Mouse (Mus musculus) megakaryocyte, adult 5-6 weeks (primary cell): Measurements from ENCODE around the gene Prf1. TPM values are rescaled to one million over a fixed set of nuclear protein-coding genes. Genes with fewer than 3 reads are reported as not detected.

ENCODE experiments used
- ATAC-seq: 2 replicates; pipeline ENCODE4 v1.8.0; 2016; ENCODE audit warnings: mild to moderate bottlenecking, inconsistent platforms; ENCODE audit not compliant: poor library complexity, severe bottlenecking
- total RNA-seq, 2 experiments: library from RNA; stranded (forward) in 1 of 2; stranded (reverse) in 1 of 2; fragments of 153-499, 151-499 nt in 1 of 2; fragments of 221-1000, 200-1000 nt in 1 of 2; gene quantifications; 2 replicates each; pipeline versions ENCODE4 v1.2.3 to v1.2.4; 2015 to 2017

Gene Prf1
- total RNA-seq, 2 experiments from 2014 or later = 0.20 to 0.88 TPM

DNA sequence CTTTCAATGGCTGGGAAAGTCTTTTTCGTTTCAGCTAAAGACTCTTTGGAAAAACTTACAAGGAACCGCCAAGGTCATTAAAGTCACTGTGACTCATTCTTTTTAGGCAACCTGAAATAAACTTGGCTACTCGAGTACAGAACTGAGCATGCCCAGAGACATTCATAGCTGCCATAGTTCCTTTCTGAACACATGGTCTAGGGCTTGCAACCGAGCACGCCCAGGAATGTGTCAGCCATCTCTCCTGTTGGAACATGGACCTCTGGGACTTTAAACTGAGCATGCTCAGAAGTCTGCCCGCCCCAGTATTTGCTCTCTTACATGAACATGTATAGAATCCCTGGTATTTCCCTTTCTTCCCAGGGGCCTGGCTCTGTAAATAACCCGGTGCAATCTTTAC lies 11.4 kb upstream of the Prf1 start:
- no peak for ATAC-seq

DNA sequence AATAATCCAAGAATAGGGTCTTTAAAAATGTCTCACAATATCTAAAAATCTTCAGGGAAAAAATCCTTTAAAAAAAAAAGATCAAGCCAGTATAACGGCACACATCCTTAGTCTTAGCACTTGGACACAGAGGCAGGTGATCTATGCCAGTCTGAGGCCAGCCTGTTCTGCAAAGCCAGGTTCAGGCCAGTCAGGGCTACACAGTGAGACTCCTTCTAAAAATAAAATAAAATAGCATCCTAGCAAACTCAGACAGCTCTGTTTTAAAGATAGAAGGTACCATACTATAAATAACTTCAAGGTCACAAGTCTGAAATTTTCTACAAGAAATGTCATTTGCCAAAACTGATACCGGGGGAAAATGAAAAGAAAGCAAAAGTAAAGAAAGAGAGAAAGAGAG lies 7.6 kb upstream of the Prf1 start:
- ATAC-seq = no peak

DNA sequence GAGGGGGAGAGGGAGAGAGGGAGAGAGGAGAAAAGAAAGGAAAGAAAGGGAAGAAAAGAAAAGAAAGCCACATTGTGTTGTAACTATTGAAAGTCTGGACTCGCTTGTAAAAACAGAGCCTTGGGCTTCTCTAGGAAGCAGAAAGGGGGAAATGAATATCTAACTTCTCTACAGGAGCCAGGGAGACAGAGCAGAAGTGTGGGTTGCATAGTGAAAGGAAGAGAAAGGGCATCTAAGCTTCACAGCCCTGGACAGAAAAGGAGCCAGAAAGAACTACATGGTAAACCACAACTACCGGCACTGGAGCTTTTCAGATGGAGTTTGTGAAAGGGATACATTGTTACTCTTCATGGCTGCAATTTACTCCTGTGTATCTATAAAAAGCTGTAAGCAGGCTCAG lies 7.2 kb upstream of the Prf1 start:
- ATAC-seq = no peak

DNA sequence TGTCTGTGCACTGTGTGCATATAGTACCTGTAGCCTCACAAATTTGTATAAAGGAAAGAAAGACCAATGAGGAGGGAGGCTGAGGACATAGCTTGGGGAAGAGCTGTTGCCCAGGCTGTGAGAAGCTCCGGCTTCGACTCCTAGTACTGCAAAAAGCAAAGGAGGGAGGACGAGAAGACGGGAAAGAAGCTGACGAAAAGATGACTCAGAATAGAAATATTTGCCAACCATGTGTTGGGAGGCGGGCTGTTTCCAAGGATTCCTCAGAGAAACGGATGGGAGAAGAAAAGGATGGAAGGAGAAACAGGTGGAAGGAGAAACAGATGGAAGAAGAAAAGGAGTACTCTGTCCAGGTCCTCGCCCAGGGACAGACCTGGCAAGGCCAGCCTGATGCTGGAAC lies 3.4 kb upstream of the Prf1 start:
- ATAC-seq = no peak

DNA sequence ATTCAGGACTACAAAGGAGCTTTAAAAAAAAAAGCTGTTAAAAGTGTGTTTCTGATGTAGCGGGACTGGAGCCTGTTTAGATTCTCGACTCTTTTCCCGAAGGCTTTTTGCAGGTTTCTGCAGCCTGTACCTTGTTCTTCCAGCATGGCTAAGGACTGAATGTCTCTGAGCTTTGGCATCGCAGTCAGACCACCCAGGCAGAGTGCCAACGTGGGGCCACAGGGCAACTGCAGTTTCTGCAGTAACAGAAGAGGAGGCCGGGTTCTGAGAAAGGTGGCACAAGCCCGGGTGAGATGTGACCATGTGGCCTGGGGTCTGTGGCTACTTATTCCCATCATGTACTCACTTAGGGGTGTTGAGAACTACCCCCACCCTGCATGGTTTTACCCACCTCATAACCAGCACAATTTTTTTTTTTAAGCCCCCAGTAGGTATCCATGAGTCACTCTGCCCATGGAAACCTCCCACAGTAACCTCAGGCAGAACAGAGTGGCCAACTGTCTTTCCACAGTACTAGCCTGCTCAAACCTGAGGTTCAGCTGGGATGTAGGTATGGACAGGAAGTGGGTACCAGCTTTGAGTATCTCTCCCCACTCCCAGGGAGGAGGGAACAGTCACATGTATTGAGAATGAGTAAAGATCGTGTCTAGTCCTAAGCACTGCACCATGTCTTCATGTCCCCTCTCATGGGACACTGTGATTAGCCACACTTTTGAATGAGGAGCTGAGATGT lies 754 bp upstream of the Prf1 start:
- ATAC-seq = peak; percentile 38

DNA sequence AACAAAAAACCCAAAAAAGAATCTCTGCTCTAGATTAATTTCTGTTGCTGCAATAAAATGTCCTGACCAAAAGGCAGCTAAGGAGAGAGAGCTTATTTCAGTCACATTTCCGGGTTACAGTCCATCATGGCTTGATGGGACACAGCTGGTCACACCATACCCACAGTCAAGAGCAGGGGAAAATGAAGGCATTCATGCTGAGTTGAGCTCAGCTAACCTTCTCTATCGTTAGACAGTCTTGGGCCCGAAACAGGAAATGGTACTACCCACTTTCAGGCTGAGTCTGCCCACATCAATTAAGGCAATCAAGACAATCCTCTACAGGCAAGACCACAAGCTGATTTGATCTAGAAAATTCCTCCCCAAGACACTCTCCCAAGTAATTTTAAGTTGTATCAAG lies 3.4 kb downstream of the Prf1 start:
- peak; percentile 11; the same call in 1 of the 2 replicates for ATAC-seq

DNA sequence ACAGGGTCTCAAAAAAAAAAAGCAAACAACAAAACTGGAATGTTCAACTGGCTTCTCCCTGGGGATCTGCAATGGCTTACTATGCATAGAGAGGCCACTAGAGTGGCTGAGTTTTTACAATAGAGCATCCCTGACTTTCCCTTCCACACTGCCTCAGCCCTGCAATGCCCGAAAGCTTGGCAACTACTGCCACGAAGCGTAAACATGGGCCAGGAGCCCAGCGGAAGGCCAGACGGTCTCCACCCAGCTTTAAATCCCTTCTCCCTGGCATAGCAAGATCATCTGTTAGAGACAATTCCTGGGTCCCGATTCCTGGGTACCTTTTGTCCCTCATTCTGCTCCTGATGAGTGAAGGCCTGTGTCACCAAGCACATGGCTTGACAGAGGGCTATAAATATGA lies 6.4 kb downstream of the Prf1 start:
- no peak for ATAC-seq

DNA sequence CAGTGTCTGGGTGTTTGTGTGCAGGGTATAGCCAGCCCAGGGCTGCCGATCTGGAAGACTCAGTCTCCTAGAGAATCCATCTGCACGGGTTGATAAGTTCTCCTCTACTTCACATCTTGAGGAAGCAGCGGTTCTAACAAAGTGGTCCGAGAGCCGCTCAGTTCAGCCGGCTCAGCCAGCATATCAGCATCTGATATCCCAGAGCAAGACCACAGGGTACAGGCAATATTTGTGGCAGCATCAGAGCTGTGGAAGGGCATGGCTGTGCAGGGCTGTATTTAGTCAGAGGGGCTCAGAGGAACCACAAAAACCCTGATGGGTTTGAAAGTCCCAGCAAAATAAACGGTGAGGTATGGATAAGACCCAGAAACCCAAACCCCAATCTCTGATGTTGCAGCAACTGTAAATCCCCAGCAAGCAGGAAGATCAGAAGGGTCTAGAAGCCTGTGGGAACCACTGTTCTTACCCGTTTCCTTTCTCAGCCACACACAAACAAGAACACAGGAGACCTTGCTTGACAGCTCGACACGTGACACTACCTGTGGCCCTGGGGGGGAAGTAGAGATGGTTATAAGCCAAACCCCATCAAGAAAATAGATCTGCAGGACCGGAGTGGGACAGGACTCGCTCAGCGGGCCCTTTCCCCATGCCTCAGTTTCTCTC lies 8.4 kb downstream of the Prf1 start:
- ATAC-seq = peak; percentile 35; the same call in 1 of the 2 replicates

DNA sequence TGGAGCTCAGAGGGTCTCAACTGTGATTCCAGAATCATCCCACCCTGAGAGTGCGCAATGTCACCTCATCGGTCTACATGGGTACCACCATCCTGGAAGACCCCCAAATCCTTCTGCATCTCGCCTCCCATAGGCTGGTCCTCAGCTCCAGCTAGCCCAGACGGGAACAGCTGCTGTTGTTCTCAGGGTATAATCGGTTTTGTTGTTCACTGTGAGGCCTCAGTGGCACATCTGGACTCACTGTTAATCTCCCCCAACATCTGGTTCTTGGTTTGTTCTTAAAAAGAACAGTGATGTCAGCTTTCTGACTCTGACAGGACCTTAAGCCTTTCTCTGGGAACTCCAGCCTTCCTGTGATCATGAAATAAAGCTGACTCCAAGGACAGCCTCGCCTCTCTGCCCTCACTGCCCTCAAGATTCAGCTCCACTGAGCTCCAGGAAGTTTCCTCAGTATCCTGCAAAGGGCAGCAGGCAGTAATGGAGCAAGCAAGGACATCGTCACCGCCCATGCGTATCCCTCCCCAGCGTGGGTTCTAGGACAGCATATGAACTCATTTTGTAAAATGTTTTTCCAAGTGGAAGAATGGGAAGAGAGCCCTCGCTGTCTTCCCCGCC lies 11.2 kb downstream of the Prf1 start:
- ATAC-seq = no peak

DNA sequence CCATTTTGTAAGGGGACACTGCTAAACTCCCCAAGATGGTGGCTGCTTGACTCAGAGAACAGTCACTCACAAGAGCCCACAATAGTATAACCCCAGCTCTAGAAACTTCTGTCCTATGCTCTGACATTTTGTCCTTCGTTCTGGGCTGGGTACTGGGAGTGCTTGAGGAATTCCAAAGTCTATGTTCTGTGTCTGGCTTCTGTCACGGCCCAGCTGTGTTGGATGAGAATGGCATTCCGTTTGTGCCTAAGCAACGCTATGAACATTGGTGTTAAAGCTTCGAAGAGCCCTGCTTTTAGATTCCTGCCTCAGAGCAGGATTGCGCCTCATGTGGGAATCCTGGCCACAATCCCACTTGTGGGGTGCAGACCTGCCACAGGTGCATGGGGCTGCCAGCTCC lies 14.5 kb downstream of the Prf1 start:
- ATAC-seq = no peak

DNA sequence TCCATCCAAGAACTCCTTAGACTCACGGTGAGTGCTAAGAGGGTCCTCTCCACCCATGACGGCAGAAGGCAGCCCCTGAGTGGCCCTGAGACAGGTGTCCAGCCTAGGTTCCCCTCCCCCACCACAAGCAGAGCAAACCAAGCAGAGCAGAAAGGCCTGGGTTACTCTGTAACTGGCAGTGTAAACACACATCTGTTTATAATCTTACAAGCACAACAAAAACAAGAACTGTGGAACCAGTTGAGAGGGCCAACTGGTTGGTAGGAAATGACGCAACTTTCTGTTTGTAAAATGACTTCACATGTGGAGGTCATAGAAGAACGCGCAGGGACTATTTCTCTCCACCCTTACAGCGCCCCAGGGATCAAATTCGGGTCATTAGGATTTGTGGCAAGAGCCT lies 15.1 kb downstream of the Prf1 start:
- no peak for ATAC-seq

DNA sequence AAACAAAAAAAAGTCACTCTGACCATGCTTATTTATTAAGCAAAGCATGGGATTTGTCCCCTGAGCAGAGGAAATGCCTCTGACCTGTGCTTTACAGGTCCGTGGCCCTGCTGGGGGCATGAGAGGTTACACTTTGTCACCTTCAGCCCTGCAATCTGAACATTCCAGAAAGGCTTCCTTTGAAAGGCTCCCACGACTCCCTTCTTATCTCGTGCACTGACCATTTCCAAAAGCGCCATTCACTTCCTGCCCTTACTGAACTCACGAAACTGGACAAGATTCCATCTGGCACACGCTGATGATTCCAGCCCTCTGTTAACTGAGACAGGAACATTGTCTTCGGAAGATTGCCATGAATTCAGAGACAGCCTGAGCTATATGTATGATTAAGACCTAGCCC lies 16.1 kb downstream of the Prf1 start:
- no peak for ATAC-seq

DNA sequence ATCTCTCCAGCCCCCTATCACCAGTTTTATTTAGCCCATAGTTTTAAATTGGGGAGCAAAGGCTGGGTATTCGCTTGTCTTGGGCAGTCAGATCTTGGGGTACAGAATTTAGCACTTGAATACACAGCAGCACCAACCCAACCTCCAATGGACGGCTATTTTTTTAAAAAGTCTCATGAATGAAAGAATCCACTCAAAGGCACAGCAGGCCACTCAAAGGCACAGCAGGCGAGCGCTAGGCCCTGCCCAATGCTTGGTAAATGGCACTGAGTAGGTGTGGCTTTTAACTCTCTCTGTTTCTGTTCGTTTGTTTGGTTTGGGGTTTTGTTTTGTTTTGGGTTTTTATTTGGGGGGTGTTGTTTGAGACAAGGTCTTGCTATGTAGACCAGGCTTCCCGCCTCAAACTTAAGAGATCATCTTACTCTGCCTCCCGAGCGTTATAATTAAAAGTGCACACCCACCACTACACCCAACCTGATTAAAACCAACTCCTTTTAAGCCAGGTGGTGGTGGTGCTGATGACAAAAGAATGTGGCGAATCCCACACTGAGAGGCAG lies 17.8 kb downstream of the Prf1 start:
- no peak for ATAC-seq

DNA sequence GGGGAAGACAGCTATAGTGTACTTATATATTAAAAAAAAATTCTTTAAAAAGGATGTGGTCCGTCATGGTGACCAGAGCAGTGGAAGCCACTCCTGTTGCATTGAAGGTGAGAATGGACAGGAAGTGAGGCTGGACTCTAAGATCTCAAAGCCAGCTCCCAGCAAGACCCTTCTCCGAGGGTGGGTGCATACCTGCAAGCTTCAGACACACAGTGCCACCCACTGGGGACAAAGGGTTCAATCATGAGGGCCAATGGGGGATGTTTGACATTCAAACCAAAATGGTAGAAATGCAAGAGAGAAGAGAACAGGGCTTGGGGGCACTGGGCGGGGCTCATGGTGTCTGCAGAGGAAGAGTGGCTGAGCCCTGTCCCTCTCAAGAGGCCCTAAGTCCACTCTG lies 20.9 kb downstream of the Prf1 start:
- no peak for ATAC-seq

DNA sequence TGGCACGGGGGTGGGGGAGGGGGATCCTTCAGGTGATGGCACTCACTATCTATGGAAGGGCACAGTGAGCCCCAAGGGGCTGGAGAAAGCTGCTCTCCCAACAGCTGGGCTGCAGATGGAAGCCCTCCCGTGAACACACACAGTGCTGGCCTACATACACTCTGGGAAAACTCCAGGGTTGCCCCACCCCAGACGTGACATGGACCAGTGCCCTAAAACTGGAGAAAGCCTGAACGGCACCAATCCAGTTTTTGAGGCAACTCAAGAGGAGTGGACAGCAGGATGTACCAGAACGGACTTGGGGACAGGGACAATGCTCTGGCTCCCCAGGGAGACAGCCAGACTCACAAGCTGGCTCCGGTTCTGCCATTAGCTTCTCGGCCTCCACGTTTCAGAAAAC lies 27.1 kb downstream of the Prf1 start:
- no peak for ATAC-seq

DNA sequence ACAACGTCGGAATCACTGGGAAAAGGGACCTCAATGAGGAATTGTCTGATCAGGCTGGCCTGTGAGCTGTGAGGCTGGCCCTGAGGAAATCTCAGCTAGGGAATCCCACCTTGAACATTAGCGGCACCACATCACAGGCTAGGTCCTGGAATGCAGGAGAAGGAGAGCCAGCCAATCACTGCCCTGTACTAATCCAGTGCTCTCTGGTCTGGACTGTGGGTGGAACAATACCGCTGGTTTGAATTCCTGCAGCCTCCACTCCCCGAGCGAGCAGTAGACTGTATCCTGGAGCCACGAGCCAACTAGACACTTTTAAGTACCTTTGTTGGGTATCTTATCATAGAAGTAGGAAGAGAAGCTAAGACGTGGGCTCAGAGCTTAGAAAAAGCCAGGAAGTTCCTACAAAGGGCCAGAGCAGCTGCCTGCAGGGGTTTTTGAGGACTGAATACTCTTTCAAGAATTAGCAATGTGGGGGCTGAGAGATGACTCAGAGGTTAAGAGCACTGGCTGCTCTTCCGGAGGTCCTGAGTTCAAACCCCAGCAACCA lies 28.2 kb downstream of the Prf1 start:
- no peak for ATAC-seq

DNA sequence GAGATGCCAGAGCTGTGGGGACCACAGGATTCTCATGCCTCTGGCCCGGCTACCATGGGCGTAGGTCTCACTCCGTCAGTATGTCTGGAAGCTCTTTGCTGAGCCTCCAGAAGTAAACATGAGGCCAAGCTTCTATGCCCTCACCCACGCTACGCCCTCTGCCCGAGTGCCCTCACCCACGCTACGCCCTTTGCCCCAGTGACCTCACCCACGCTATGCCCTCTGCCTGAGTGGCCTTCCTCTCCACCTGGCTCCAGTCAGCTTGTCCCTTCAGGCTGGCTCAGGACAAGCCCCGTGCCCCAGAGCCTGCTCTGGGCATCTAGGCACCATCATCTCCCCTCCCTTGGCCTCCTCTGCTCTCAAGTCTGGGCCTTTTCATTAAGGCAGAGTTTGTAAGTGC lies 29.9 kb downstream of the Prf1 start:
- no peak for ATAC-seq

DNA sequence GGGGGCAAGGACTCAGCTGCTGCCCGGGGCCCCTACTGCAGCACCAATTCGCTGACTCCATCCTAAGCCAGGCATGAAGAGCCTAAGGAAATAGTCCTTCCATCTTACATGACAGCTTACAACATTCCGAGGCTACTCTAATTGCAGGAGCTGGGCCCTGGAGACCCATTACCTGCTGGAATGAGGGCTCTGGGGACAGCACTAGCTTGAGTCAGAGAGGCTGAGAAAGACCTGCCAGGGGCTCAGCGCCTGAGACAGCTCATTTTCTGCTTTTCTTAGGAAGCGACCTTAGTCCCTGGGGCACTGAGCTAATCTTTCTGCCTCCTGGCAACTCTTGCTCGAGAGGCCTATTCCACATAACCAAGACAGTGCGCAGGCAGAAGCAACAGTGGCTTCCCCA lies 31.3 kb downstream of the Prf1 start:
- no peak for ATAC-seq

DNA sequence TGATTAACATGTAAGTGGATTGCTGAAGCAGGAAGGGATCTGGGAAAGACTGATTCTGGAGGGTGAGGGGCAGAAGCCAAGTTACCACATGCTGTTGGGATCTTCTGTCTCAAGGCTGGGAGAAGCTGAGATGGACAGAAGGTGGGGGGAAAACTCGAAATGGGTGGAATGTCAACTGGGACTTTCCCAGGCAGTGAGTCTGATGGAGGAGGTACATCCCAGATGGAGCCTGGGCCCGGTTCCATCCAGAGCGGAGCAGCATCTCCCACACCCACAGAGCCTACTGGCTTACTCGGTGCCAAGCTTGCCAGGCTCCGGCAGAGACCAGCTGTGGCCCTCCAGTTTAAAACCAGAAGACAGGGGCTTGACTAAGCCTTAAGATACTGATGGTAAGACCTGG lies 33.4 kb downstream of the Prf1 start:
- ATAC-seq = no peak

DNA sequence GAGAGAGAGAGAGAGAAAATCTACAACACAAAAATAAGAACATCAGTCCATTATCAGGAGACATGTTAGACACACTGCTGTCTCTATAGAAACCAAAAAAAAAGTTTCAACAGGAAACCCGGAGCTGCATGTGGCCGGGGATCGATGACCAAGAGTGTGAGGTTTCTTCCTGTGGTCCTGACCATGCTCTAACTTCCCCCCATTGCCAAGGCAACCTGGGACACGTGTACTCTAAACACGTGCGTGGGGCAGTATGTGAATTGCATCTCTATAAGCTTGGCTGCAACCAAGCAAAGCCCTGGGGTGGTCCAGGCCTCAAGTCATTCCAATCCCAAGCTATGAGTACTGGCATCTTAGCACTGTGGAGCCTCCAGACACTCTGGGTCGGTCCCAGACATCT lies 36.9 kb downstream of the Prf1 start:
- ATAC-seq = peak; percentile 51

DNA sequence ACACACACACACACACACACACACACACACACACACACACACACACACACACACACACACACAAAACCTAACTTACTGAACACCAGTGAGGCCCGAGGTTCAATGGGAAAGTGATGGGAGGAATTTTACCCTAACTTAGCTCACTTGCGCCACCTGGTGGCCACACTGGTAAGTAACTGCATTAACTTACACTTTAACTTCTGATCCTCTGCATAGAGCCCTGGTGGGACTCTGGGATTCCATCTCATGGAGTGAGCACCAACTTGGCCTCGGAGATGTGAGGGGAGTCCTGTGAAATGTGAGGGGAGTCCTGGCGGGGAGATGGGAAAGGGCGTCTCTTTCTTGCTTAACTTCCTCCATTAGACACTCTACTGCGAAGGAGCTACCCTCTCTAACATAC lies 38.5 kb downstream of the Prf1 start:
- ATAC-seq = peak; percentile 68

DNA sequence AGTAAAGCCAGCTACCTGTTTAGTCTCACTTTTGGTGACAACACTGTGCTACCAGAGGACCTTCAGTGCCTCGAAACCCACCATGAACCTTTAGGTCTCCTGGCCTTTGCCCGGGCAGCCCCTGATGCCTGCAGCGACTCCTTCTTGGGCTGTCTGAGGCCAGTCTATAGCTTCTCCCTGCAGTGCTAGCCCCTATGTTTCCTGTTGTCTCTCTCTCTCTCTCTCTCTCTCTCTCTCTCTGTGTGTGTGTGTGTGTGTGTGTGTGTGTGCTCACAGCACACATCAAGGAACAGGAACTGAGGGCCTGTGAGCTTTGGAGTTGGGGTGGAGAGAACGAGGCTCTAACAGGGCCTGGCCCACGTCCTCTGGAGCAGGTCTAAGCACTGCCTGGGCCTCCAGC lies 39.0 kb downstream of the Prf1 start:
- ATAC-seq = no peak
